Mouse (Mus musculus) B cell, adult (primary cell): Measurements from ENCODE around the gene Noto. TPM values are rescaled to one million over a fixed set of nuclear protein-coding genes. Genes with fewer than 3 reads are reported as not detected.

Experiments used
- total RNA-seq: library from RNA; stranded (reverse); gene quantifications from 4 replicates; pipeline ENCODE4 v1.2.4, GENCODE M21; 2023; ENCODE audit not compliant: inconsistent age

Noto gene
- not detected in 4 replicates for total RNA-seq

DNA sequence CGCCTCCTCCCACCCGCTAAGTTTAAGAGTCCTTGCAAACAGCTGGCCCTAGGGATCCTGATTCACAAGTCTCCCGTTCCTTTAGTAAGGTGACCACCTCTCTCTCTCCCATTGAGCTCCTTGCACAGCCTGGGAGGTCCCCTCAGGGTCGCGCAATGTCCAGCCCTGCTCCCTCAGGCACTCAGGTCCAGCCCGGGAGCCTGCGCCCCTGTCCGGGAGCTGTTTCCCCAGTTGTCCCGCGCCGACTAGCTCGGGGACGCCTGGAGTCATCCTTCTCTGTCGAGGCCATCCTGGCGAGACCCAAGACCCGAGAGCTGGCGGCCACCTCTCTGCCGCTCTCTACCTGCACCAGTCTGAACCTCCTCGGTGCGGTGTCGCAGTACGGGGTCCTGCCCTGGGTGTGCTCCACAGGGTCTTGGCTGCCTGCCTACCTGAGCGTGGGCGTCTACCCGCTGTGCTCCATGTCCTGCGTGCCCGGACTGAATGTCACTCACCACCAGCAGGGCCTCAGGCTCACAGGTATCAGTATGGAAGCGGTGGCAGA is at the start of gene Noto:
Gene Noto, plus strand, starts transcription at position 51 of the 544 bp plus-strand sequence.

DNA sequence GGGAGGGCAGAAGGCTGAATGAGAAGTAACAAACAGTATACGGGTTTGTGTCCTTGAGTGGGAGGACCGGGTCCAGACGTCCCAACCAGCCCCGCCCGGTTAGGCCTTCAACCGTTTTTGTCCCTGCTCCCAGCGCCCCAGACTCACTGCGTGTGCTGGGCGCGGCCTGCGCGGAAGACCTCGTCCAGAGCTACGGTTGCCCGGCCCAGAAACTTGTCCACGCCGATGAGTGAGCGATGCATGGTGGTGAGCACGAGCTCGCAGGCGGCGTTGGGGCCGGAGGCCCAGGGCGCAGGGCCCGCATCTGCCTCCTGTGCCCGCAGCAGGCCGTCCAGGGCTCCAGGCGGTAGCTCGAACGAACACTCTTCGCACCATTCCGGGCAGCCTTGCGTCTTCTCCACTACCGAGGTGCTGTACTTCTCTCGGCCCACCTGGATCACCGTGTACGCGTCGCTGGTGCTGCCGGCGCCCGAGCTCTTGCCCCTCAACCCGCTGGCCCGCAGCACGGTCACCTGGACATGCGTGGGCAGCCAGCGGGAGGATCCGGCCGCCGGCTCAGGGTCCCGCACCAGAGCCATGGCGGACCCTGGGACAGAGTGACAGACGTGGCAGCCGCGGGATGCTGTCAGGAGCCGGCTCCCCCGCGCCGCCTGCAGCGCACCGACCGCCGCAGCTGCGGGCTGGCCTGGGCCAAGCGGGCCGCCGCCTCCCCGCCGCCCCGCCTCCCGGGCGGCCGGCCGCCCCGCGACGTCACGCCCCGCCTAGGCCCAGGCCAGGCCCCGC is 49.5 kb upstream of the Noto start, which contains the start of gene Rab11fip5:
Gene Rab11fip5, minus strand, starts transcription at position 684 of the 783 bp plus-strand sequence.

DNA sequence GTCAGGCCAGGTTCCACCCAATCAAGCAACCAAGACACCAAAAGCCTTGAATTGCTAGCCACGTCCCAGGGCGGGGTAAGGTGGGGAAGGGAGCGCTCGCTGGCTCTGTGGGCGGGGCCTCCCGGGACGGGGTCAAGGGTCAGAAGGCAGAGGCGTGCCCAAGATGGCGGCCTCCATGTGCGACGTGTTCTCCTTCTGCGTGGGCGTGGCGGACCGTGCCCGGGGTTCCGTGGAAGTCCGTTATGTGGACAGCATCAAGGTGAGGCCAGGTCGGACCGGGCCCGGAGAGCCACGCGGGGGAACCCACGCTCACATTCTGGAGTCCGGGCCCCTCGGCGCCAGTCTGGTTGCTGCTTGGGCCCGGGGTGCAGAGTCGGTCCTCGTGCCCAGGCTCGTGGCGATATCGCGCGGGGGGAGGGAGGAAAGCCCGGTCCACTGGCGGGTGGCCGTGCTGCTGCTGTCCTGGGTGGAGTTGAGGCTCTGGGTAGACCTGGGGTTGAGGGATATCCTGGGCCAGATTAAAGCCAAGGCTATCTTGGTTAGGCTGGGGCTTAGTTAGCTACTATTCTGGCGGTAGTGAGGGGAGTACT is 8.3 kb downstream of the Noto start, which contains the start of gene Smyd5:
Gene Smyd5, plus strand, starts transcription at position 148 of the 590 bp plus-strand sequence.

DNA sequence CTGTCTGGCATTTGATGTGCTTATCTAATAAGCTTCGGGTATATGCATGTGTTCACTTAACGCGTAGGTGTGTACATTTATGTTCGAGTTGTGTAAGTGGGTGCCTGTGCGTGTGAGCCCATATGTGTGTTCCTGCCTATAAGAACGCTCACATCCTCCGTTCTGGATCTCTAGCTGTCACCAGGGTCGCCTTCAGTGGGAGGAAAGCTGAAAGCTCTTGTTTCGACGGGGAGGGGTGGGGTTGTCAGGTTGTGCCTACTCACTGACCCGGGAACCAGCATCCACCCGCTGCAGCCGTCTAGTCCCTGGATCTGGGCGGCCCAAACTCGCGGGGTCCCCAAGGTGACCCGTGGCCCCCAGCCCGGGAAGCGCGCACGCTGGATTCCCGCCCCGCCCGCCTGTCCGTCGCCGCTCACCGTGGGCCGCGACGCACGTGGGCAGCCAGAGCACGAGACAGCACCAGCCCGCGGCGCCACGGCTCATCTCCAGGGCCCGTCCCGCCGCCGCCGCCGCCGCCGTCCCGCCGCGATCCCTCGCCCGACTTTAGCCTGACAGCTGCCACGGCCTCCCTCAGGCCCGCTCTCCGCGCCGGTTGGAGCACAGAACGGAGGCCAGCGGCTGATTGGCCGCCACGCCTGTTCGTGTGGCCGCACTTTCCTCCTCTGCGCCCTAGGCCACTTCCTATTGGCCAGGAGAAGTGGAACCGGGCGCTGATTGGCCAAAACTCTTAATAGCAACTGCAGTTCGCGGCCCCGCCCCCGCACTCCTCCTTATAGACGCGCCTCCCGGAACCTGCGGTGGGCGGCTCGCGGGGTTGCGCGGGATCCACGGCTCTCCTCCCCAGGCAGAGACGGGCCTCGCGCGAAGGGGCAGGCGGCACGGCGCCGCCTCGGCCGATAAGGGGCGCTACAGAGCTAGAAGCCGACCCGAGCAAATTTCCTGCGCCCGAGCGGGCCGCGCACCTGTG is 27.3 kb downstream of the Noto start, which contains the start of gene Cct7:
Gene Cct7, plus strand, starts transcription at position 818 of the 967 bp plus-strand sequence.

DNA sequence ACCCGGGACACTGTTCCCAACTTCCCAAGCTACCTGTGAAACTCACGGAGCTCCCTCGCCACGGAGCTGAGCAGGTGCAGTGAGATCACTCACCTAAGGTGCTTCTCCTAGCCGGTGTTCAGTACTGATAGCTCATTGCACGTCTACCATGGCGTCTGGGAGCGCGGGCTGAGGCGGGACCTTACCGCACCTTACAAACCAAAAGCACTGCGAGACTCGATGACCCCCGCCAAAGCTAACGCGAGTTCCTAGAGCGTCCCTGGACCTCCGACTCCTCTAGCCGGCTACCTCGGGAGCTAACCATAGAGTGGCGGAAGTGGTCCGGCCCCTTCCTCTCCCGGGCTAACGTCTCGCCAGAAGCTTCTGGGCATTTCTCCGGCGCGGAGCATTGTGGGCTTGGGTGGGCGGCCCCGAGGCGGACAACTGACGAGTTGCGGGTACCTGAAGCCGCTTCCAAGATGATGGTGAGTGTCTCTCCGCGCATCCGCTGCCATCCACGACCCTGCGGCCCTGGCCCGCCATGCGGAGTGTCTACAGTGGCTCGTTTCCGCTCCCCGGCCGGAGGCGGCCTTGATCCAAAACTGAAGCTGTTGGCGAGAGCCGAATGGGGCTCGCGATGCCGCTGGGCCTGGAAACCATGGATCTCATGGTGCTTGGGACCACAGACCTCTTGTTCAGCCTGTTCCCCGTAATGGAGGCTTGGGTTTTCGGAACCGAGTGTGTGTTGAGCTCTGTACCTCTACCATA is 28.2 kb downstream of the Noto start, which contains the start of gene Pradc1:
Gene Pradc1, minus strand, starts transcription at position 307 of the 747 bp plus-strand sequence.

Other genes starting within 250 kb of the Noto start
- gene Emx1, start 236.4 kb upstream of the Noto start, total RNA-seq, result not detected in 4 replicates
- gene Sfxn5, start 90.5 kb upstream of the Noto start, total RNA-seq, result 11.0 to 13.9 TPM (median 12.3 TPM) in 4 replicates
- gene Rab11fip5, start 49.3 kb upstream of the Noto start, total RNA-seq, result 0.64 to 1.2 TPM (median 0.99 TPM) in 4 replicates
- gene Smyd5, start 8.1 kb downstream of the Noto start, total RNA-seq, result 40.9 to 51.6 TPM (median 45.6 TPM) in 4 replicates
- 151 to 192 TPM (median 172 TPM) in 4 replicates for gene Cct7, start 27.6 kb downstream of the Noto start, total RNA-seq
- 10.0 to 15.0 TPM (median 13.6 TPM) in 4 replicates for gene Pradc1, start 28.1 kb downstream of the Noto start, total RNA-seq
- gene Fbxo41, start 79.1 kb downstream of the Noto start, total RNA-seq, result not detected in 4 replicates
- gene Egr4, start 89.7 kb downstream of the Noto start, total RNA-seq, result 0.39 to 0.69 TPM (median 0.54 TPM) in 4 replicates
- 4.5 to 5.8 TPM (median 5.3 TPM) in 4 replicates for gene Alms1, start 163.6 kb downstream of the Noto start, total RNA-seq